Mouse (Mus musculus): ENCODE results near the gene Aff4.
"Not testable (repeated sequence)": the region's sequence is repeated elsewhere in the genome, so short reads cannot be mapped to it uniquely, and the experiment has no call there.

Aff4 gene

GRCm38 (mm10) chr11:53350291-53351223 is at the start of gene Aff4:
Gene Aff4 (plus strand): TSS chr11:53350833.
- in situ Hi-C loops (cut with MboI; ENCODE audit: low sequenced_read_pairs): no loop called here

GRCm38 (mm10) chr11:53301167-53301515 is 49.5 kb upstream of the Aff4 start:
- in situ Hi-C loops (cut with MboI; ENCODE audit: low sequenced_read_pairs): no loop called here

GRCm38 (mm10) chr11:53304044-53304840 is 46.4 kb upstream of the Aff4 start:
- in situ Hi-C loops (cut with MboI; ENCODE audit: low sequenced_read_pairs): no loop called here

- in situ Hi-C loops (cut with MboI; ENCODE audit: low sequenced_read_pairs): no loop called here
Measured at GRCm38 (mm10) chr11:53306965-53307364, 43.7 kb upstream of the Aff4 start.

DNA sequence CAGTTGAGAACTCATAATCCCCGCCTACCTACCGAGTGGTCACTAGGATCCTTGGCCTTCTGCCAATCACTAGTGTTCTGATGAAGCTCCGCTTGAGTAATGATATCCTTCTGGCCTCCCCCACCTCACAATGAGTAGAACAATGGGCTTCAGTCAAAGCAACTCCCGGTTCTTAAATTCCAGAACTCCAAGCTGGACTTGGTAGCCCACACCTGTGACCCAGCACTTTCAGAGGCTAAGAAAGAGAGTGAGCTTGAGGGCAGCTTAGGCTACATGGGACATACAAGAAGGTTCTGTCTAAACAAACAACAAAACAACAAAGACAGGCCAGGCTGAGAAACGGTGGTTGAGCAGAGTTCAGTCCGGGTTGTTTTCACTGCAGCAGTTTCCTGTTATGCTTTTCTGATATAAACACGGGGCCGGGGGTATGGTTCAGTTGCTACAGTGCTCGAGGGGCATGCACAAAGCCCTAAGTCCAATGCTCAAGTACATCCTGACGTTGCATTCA is 43.0 kb upstream of the Aff4 start:
- in situ Hi-C loops (cut with MboI; ENCODE audit: low sequenced_read_pairs): no loop called here

- in situ Hi-C loops (cut with MboI; ENCODE audit: low sequenced_read_pairs): no loop called here
Measured at GRCm38 (mm10) chr11:53308251-53308864, 42.3 kb upstream of the Aff4 start.

GRCm38 (mm10) chr11:53308884-53309310 is 41.7 kb upstream of the Aff4 start:
- in situ Hi-C loops (cut with MboI; ENCODE audit: low sequenced_read_pairs): no loop called here

DNA sequence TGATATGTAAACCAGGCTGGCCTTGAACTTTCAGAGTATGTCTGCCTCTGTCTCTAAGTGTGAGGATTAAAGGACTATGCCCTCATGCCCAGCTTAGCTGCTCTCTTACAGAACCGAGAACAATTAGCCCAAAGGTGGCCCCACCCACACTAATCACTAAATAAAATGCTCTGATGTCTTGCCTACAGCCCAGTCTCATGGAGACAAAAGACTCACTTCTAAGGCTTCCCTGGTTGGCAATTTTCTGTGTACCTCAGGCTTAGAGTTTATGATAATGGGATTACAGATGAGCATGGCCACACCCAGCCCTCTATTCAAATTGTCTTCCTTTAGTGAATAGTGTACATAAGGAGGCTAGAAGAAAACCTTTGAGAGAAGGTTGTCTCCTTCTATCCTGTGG is 39.2 kb upstream of the Aff4 start:
- in situ Hi-C loops (cut with MboI; ENCODE audit: low sequenced_read_pairs): no loop called here

DNA sequence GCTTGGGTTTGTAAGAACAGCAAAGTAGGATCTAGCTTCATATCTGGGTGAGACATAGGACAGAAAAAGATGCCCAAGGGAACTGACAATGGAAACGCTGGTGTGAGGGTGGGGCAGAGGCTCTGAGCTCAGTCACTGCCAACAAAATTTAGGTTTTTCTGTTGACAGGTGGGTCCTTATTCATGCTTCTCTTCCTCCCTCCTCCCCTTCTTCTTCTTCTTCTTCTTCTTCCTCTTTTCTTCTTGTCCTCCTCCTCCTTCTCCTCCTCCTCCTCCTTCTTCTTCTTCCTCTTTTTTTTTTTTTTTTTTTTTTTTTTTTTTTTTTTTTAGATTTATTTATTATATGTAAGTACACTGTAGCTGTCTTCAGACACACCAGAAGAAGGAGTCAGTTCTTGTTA is 37.8 kb upstream of the Aff4 start:
- in situ Hi-C loops (cut with MboI; ENCODE audit: low sequenced_read_pairs): not testable (repeated sequence)

DNA sequence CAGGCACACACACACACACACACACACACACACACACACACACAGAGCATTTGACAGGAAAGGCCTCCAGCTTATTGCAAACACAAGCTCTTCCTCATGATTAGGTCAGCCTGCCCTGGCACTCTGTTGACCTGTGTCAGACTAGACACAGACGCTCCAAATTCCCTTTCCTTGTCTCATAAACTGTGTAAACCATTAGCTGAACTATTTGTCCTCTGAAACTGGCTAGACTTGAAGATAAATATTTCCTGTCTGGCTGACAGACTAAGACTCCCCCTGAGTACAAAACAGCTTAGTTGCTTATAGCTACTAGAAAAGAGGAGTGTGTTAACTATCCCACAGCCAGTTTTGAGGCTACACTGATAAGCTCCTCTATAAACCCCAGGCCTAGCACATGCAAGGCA is 35.9 kb upstream of the Aff4 start:
- in situ Hi-C loops (cut with MboI; ENCODE audit: low sequenced_read_pairs): no loop called here

GRCm38 (mm10) chr11:53316996-53317395 is 33.6 kb upstream of the Aff4 start:
- in situ Hi-C loops (cut with MboI; ENCODE audit: low sequenced_read_pairs): no loop called here

DNA sequence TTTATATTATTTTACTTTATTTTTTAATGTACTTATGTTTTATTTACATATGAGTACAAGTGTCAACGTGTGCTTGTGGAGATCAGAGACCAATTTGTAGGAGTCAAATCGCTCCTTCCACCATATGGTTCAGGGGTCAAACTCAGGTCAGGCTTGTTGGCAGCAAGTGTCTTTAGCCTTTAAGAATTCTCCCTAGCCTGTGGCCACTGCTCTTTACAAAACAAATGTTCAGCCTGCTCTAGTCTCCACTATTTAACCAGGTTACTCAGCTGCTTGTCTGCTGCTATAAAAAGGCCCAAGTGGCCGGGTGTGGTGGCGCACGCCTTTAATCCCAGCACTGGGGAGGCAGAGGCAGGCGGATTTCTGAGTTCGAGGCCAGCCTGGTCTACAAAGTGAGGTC is 32.6 kb upstream of the Aff4 start:
- in situ Hi-C loops (cut with MboI; ENCODE audit: low sequenced_read_pairs): no loop called here

DNA sequence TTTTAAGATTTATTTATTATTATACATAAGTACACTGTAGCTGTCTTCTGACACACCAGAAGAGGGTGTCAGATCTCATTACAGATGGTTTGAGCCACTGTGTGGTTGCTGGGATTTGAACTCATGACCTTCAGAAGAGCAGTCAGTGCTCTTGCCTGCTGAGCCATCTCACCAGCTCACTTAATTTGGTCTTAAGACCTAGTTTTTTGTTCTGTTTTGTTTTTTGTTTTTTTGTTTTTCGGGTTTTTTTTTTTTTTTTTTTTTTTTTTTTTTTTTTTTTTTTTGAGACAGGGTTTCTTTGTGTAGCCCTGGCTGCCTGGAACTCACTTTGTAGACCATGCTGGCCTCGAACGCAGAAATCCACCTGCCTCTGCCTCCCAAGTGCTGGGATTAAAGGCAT is 32.1 kb upstream of the Aff4 start:
- in situ Hi-C loops (cut with MboI; ENCODE audit: low sequenced_read_pairs): not testable (repeated sequence)

DNA sequence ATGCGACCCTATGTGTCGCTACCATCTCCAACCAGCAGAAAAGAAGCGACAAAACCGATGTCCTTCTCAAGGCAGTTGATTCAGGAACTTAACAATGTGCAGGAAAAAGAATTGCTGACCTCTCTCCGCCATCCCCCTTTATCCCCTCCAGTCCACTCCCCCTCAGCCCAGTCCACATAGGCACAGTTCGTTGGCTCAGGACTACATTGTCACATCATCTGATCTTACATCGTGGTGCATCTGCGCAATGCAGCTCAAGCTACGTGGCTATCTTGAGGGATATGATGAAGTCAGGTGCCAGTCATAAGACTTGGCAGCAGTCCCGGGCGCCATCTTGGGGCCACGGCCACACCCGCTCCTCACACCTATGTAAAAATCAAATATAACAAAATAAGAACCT is 30.8 kb upstream of the Aff4 start:
- in situ Hi-C loops (cut with MboI; ENCODE audit: low sequenced_read_pairs): not testable (repeated sequence)

DNA sequence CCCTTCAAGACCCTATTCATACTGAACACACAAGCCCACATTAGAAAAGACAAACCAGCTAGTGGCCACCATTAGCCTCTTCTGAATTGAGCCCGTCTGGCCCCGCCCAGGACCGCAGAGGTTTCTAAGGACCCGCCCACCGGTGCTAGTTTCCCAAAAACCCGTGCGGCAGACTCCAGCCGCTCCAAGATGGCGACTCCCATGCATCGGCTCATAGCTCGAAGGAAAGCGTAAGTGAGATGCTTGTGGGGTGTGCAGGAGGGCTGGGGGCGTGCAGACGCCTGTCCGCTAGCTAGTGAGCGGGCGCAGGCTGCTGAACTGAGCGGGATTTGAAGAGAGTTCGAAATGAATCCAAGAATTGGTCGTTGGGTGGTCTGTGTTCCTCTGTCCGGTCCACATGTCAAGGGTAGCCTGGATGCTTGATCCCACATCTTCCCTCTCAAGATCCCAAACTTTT is 26.1 kb upstream of the Aff4 start, which contains the start of gene Zcchc10:
Gene Zcchc10 (plus strand): TSS at position 168 of the 457 bp plus-strand sequence.
- in situ Hi-C loops (cut with MboI; ENCODE audit: low sequenced_read_pairs): no loop called here

- in situ Hi-C loops (cut with MboI; ENCODE audit: low sequenced_read_pairs): no loop called here
Measured at GRCm38 (mm10) chr11:53330325-53330724, 20.3 kb upstream of the Aff4 start.

GRCm38 (mm10) chr11:53331121-53331520 is 19.5 kb upstream of the Aff4 start:
- in situ Hi-C loops (cut with MboI; ENCODE audit: low sequenced_read_pairs): no loop called here

DNA sequence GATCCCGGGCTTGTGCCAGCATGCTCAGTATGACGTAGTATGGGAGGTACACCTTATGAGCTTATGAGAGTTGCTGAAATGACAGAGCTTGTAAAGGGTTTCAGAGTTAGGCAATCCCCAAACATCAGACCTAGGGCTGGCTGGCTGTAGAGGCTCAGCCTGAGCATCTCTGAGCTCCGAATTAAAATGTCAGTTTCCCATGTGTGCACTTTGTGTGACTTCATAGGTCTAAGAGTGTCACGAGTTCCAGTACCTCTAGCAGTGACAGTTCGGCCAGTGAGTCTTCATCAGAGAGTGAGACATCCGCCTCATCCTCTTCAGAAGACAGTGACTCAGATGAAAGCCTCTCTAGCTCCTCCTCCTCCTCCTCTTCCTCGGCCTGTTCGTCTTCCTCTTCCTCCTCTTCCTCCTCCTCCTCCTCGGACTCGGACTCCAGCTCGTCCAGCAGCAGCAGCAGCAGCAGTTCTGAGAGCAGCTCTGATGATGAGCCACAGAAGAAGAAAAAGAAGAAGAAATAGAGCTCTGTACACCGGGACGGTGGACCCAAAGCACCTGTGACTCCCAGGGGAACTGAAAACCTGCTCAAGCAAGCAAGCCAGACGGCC is 18.5 kb upstream of the Aff4 start:
- in situ Hi-C loops (cut with MboI; ENCODE audit: low sequenced_read_pairs): no loop called here

- in situ Hi-C loops (cut with MboI; ENCODE audit: low sequenced_read_pairs): no loop called here
Measured at GRCm38 (mm10) chr11:53335505-53336181, 15.0 kb upstream of the Aff4 start.

DNA sequence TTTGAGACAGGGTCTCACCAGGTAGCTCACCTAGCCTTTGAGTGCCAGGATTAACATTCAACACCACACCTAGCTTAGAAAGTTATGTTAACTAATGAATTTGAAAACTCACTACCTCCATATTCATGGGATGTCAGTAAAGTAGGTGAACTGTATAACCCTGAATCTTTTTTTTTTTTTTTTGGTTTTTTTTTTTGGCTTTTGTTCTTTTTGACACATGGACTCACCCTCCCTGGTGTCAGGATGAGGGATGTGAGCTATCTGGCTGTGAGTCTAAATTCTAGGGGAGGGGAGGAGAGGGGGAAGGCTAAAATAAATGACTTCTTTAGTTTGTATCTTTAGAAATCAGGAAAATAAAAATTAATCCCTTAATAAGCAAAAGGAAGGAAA is 14.5 kb upstream of the Aff4 start:
- in situ Hi-C loops (cut with MboI; ENCODE audit: low sequenced_read_pairs): no loop called here

All from CH12F3 (cell line).